Mouse (Mus musculus) right cerebral cortex, adult 2 months (tissue): Measurements from ENCODE around the gene Slxl1.
"Not testable (repeated sequence)": the region's sequence is repeated elsewhere in the genome, so short reads cannot be mapped to it uniquely, and the experiment has no call there.

Source experiments
- DNase-seq, 2 experiments: peaks; one replicate each; pipeline ENCODE4 v3.0.0; 2021 to 2022; ENCODE audit warnings: low spot score in 2 of 2

Slxl1 gene

GRCm38 (mm10) chrX:55226576-55226975, at the start of gene Slxl1:
Slxl1 (plus strand) TSS chrX:55226876.
- DNase-seq, result not testable (repeated sequence)
